Mouse (Mus musculus): ENCODE measurements around the gene Itk. TPM values are rescaled to one million over a fixed set of nuclear protein-coding genes. Genes with fewer than 3 reads are reported as not detected.
A peak's percentile ranks its signal among the peaks of the same experiment; 100 is the strongest.
"Not testable (repeated sequence)": the region's sequence is repeated elsewhere in the genome, so short reads cannot be mapped to it uniquely, and the experiment has no call there.

Itk gene
- 100 to 1,000 TPM in 2 of 3 experiments, 10 to 100 TPM in 1; 82.4 to 182 (median 158) TPM for polyA plus RNA-seq (2017; shearing (Covaris generic))

DNA sequence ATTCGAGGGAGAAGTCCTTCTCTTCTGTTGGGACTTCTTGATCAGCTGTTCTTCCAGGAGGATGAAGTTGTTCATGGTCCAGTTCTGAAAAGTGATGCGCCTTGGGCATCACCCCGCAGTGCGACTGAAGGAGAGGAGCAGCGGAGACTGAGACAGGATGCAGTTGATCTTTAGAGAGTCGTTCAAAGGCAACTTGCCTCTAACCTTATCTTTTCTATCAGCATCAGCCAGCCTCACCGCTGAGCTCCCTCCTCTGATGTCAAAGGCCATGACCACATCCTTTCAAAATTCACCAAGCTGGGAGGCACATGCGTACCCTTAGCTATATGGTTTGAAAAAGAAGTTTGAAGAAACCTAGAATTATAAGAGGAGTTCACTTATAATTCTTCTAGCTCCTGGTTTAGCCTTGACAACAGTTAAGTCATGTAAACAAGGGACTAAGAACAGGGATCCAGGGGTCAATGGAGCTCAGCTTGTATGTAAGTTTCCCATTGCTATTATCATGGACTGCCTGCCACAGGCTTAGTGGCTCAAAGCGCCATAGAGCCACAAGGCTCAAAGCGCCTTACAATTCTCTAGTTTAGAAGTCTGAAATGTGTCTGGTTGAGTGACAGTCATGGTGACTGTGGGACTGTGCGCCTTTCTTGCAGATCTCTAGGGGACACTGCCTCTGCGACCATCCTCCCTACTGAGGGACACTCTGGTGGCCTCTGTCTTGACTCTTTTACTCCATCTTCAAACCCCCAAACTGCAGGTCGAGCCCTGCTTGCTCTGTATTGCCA, at the start of gene Itk:
Gene Itk, minus strand, starts transcription at position 180 of the 782 bp plus-strand sequence.
- ATAC-seq = peak; percentile 85

DNA sequence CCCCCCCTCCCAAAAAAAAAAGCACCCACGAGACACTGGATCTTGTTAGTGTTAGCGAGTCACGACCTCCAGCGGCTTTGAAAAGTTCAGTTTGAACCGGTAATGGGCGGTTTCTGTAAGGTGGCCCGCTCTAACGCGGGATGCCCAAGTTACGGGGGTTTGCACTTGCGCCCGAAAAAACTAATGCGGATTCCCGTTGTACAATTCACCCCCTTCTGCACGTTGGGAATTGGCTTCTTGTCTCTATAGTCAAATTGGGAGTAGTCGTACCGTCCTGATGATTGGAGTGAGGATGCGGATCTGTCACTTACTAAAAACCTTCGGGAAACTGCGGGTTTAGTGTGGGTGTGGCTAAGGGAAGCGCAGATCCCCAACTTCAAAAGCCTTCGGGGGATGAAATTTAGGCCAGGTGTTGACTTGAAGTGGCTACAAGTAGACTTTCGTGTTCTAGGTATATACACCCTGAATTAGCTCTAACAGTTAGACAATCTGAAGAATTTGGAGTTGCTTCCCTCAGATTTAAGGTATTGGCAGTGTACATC, 48.2 kb upstream of the Itk start:
- ATAC-seq = peak; percentile 59

DNA sequence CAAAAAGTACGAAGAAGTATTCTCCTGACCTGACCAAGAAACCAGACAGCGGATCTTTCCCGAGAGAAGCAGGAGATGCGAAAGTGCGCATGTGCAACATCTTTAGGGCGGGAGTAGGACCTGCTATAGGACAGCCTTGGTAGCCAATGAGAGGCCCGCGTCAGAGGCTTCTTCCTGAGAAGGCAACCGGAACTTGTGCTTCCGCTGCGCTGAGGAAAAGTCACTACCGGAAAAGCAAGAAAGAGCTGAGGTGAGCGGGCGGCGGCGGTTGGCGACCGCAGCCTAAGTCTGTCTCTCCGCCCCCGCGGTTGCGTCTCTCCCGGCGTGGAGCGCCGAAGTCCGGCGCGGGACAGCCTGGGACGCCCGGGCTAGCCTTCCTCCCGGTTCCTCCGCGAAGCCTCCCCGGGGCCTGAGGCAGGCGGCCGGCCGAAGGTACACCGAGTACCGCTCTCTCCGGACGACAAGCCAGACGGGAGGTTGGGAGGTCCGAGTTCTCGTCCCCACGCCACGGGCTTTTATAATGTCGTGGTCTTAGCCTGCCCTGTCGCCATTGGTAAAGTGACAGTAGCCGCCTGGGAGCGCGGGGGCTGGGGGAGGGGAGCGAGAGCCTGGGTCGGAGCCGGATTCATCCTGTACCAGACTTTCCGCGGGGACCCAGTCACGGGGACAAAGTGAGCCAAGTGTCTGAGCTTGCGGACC, 47.6 kb upstream of the Itk start, which contains the start of gene Med7:
Gene Med7, plus strand, starts transcription at position 166 of the 699 bp plus-strand sequence.
- peak; percentile 99 for ATAC-seq

DNA sequence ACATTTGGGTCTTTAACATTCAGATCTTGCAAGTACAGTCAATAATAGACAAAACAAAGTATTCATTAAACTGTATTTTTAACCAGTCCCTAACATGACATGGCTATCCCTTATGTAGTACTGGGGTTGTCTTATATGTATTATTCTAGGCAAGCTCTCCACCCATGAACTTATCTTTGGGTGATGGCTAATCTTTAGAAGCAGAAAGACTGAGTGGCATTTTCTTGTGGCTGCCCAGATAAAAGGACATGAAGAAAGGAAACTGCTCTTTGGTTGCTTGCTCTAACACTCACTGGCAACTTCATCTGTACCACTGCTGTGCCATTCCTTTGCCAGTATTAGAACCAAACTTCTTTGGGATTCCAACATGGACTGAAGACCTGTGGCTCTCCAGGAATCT, 46.0 kb upstream of the Itk start:
- no peak for ATAC-seq

DNA sequence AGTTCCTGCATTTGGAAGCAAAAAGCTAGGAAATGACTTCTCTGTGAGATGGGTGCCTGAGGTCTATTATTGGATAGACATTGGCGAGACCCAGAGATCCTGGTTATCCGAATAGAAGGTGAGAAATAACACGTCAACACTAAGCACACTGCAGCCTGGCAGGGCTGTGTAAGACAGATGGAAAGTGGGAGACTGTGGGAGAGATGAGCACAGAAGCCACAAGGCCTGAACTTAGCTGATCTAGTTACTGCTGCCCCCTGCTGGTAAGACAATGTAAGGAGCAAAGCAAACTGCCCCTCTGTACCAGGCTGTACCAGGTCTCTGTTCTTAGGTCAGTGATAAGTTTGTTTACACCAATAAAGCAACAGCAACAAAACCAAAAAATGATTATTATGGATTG, 41.8 kb upstream of the Itk start:
- peak; percentile 96 for ATAC-seq

DNA sequence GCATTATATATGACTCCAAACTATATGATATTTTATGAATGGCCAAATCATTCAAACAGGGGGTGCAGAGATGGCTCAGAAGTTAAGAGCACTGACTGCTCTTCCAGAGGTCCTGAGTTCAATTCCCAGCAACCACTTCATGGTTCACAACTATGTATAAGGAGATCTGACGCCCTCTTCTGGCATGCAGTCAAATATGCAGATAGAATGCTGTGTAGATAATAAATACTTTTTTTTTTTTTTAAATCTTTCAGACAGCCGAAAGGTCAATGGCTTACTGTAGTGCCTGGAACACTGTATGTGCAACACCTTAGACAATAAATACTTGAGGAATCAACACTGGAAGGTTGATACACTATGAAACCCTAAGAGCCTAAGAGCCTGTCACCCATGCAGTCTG, 40.8 kb upstream of the Itk start:
- no peak for ATAC-seq

DNA sequence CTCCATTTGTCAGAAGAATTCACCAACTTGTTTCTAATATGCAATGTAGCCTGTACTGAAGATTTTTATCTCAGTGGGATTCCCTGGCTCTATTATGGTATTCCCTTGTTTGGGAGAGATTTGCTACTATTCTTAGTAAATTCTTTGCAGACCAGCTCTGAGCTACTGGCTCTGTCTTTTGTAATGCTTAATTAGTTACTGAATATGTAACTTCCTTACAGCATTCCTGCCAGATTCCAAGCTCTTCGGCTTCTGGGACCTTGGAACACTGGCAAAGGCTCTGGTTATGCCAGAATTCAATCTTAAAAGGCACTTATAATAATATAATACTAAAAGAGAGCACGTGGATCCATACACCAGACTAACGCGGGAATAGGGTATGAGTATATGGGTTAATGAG, 38.8 kb upstream of the Itk start:
- ATAC-seq = not testable (repeated sequence)

DNA sequence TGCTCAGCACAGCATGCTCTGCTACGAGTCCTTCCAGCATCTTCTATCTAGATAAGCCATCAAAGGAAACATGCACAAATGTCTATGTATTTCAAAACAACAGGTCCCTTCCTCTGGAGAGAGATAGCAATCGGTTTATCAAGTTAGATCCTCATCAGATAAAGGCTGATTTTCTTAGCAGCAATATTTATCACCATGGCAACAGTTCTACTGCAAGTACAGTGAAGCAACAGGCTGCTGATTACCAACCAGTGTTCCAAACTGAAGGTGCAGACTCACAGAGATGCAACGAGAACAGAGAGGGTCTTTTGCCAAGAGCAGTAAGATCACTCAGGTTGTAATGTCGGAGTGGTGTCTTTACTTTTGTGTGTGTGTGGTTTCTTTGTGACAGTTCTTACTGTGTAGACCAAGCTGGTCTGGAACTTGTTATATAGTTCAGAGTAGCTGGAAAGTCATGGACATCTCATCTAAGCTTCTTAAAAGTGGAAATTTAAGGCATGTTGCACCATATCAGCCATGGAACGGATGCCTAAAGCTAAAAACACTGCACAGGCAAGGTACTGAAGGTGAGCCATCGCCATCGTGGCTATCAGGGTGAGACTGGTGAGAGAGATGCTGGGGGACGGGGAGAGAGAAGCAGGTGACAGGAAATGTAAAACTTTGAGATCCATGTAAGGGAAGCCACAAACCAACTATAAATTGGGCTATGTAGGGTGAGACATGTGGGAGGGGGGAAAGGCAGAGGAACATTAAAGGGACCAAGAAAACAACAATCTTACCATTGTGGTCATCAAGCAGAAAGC, 32.0 kb upstream of the Itk start:
- peak; percentile 87 for ATAC-seq

DNA sequence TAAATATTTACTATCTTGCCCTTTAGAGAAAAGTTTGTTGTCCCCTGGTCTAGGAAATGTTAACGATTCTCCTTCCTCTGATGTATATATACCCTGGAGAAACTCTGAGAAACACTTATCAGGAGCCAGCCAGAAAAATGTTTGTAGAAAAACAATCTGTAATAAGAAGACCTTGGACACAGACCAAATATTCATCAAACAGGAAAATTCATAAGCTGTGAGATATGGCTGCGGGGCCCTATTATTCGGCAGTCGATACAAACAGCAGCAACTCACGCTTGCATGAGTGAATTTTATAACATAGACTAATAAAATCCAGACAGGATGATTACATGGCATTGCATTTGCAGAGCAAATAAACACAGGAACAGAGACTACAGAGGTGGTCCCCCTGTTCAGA, 29.5 kb upstream of the Itk start:
- ATAC-seq = no peak

DNA sequence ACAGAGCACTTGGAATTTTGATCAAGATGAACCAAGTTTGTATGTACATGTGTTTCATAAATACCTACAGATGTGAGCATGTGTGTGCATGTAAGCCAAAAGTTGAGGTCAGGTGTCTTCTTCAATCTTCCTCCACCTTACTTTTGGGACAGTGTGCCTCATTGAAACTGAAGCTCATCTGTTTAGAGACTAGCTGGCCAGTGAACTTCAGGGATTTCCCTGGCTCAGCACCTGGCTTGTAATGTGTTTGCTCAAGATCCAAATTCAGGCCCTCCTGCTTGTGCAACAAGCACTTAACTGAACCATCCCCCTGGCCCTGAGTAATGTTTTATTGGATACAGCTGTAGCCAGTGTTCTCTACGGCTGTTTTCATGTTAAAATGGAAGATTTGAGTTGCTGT, 29.1 kb upstream of the Itk start:
- no peak for ATAC-seq

DNA sequence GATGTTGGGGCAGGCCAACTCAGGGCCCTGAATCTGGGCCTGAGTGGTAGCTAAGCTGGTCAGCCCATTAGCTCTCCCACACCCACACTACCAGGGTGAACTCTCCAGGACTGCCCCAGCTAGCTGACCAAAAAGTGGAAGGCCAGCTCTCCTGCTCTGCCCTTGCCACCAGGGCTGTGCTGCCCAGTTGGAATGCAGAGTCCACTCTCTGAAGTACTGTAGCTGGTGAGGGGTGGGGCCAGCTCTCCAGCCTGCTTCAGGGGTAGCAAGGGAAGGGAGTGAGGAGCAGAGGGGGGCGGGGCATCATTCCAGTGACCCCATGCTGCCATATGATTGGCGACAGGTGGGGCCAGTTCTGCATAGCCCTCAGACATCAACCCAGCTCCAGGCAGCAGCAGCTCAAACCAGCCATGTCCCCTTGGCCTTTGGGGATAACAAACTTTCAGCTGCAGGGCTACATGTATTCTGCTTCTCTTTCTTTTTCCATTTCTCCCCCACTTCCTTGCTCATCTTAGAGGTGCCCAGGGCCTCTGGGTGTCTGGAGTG, 20.8 kb upstream of the Itk start:
- no peak for ATAC-seq

DNA sequence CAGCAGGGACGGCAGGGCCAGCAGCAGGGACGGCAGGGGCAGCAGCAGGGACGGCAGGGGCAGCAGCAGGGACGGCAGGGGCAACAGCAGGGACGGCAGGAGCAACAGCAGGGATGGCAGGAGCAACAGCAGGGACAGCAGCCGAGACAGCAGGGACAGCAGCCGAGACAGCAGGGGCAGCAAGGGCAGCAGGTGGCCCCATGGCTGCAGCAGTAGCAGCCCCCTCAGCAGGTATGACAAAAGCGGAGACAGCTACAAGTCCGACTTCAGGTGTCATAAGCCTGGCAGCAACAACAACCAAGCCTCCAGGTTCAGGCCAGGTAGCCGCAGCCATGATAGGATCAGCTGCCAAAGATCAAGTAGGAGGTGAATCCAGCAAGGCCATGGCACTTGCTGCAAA, 17.4 kb upstream of the Itk start:
- no peak for ATAC-seq

DNA sequence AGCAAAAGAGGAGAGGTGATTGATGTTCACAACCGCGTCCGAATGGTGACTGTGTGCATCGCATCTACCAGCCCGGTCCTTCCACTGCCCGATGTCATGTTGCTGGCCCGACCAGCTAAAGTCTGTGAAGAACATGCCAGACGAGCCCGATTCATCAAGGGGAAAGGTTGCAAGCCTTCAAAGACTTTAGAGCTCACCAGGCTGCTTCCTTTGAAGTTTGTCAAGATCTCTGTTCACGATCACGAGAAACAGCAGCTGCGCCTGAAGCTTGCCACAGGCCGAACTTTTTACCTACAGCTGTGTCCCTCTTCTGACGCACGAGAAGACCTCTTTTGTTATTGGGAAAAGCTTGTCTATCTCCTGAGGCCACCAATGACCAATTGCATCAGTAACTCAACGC, 15.7 kb upstream of the Itk start:
- peak; percentile 78 for ATAC-seq

DNA sequence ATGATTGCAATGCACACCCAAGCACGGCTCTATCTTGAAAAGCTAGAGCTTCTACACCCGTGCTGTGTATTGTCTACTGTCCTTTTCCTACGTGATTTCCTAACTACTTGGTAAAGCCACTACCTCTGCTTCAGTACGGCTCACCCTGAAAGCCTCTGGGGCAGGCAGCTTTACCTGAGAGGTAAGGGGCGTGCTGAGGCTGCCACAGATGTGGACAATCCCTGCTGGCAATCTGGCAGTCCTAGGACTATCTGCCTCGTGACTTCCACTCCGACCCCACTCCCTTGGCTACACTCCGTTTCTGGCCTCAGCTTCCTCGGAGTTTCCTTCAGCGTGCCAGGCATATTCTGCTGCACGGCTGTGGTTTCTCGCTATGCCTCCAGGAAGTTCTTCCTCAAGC, 12.2 kb upstream of the Itk start:
- ATAC-seq = no peak

DNA sequence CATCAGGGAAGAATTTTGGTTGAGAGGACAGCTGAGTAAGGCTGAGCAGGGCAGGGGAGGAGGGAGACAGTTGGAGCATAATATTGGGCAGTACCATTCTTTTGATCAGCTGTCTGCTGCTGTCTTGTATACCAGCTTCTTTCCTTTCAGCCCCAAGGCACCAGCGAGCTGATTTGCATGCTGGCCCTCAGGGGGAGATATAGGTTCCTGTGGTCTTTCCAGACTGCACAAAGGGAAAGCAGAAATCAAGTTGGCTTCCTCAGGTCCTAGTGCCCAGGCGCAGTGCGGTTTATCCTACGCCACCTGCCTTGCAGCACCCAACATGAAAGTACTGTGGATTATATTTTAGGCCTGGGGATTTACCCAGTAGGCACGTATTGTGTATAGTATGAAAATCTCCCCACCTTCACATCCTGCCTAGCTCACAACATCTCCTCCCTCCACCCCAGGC, 9.6 kb upstream of the Itk start:
- peak; percentile 98 for ATAC-seq

DNA sequence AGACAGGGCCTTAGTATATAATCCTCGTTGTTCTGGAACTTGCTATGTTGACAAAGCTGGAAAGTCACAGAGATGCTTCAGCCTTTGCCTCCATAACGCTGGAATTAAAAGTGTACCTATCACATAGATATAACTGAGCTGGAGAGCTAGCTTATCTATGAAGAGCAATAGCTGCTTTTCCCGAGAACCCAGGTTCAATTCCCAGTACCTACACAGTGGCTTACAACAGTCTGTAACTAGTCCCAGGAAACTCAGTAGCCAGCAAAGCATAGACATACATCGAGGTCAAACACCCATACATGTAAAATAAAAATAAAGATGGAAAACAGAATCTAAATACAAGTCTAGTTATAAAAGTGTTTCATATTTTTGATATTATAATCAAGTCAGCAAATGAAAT, 9.2 kb upstream of the Itk start:
- no peak for ATAC-seq

DNA sequence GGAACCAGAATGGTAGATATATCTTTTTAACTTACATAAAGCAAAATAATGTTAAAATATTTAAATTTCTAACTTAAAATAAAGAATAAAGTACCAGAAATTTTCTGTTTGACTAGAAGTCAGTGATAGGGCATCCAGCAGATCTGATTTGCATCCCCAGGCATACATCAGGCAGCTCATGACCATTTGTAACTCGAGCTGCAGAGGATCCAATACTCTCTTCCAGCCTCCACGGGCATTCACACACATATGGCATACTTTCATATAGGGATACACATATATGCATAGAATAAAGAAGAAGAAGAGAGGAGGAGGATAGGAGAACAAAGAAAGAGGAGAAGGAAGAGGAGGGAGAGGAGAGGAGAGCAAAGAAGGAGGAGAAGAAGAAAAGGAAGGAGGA, 8.6 kb upstream of the Itk start:
- no peak for ATAC-seq

DNA sequence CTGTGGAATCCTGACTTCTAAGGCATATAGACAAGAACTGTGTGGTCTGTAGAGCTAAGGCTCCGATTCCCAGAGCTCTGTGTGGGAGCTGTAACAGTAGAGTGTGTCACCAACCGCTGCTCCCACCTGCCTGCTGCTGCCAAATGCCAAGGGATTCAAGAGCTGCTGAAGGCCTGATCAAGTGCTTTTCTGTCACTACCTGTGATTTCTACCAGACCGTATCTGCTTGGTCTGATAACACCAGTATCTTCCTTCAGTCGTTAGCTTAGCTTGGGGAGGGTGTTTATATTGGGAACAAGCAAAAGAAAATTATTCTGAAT, 7.5 kb upstream of the Itk start:
- no peak for ATAC-seq

DNA sequence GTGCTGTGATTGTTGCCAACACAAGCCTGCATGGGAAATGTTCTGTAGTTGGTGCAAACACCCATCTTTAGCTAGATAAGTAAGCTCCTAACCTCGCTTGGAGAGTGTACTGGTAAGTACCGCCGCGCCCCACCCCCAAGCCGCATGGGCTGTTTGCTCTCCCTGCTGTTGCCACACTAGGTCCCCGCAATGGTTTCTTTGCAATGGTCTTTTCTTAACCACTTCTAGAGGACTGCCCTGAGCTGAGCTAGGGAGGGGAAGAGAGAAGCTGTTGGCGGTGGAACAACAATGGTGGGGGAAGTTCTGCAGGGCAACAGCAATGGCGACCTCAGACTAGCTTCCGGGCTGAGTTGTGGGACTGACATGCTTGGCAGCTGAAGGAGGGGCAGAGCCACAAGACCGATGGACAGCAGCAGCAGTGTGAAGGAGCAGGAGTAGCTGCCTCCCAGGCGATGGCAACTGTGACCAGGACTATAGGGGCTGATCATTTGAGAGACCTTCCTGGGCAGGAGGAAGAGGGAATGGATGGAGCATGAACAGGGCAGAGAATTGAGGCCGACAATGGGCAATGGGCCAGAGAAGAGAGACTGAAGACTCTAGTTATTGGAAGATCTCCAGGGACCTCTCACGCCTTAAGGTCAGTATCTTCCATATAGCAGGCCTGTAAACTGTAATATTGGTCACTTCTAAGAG, 7.0 kb upstream of the Itk start, which contains the start of gene Fam71b:
Gene Fam71b, plus strand, starts transcription at position 393 of the 693 bp plus-strand sequence.
- no peak for ATAC-seq

DNA sequence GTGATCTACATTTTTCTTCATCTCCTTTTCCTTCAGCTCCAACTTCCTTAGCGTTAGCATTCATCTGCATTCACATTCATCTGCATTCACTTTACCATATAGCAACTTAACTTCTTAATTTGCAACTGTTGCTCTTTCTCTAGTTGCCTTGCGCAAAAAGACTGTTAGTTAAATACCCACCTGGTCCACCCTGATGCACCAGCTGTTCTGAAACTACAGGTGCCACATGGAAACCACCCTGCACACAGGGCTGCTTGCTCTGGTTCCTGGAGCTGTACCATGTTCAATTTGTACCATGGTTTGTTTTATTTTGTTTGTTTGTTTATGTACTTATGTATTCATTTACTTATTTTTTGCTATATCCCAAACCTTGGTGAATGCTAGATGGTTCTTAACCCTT, 6.4 kb upstream of the Itk start:
- ATAC-seq = no peak

DNA sequence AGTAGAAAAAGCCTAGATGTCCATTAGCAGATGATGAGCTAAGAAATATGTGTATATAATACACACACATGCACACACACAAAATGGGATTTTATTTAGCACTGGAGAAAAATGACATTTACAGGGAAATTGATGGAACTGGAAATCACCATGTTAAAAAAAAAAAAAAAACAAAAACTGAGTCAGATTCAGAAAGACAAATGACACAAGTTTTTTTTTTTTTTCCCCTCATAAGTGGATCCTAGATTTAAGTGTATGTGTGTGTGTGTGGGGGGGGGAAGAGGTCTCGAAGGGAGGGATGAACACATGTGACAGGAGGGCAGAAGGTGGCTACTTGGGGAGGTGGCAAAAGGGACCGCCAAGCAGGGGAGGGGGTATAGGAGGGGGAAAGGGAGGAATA, 5.8 kb upstream of the Itk start:
- ATAC-seq = no peak

DNA sequence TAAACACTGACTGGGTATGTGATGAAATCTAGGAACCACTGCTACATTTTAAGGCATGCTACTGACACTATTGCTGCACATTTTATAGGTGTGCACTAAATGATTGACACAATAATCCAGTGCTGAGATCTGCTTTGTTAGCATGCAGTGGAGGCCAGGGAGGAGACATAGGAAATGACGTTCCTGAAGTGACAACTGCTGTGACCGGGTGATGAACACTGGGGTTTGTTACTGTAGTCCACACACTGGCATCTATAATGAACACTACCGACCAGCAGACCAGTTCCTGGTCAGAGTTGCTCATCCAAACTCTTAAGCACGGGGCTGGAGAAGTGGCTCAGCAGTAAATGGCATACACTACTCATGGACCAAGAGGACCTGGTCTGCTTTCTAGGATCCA, 4.1 kb upstream of the Itk start:
- no peak for ATAC-seq
